Mouse (Mus musculus) myocyte (in vitro differentiated cells): ENCODE measurements at regions not wholly inside any gene's neighbourhood (a gene's known extent, or its start where the extent isn't known, plus 50 kb on each side); places are given as distances from the start of the nearest gene placed in this dataset.
"Not testable (repeated sequence)": the region's sequence is repeated elsewhere in the genome, so short reads cannot be mapped to it uniquely, and the experiment has no call there.

ENCODE experiments used
- H3K27me3 ChIP-seq: one replicate; pipeline ENCODE4 v1.6.1; 2011; ENCODE audit not compliant: control insufficient read depth, insufficient read depth, insufficient read length
- H3K36me3 ChIP-seq: one replicate; pipeline ENCODE4 v1.6.1; 2011; ENCODE audit not compliant: control insufficient read depth, insufficient read depth
- H3K4me2 ChIP-seq: one replicate; pipeline ENCODE4 v1.6.1; 2011; ENCODE audit warnings: low read depth, control low read depth
- H3K4me3 ChIP-seq: one replicate; pipeline ENCODE4 v1.5.1; 2011; ENCODE audit warnings: mild to moderate bottlenecking, control low read depth, moderate library complexity
- H3K79me2 ChIP-seq: one replicate; pipeline ENCODE4 v1.6.1; 2011; ENCODE audit not compliant: control insufficient read depth, insufficient read depth
- H3ac ChIP-seq: one replicate; pipeline ENCODE4 v1.6.1; 2011; ENCODE audit not compliant: control insufficient read depth, insufficient read length
- CEBPB ChIP-seq: IDR thresholded peaks from 2 replicates; pipeline ENCODE4 v1.6.1; 2011; ENCODE audit warnings: mild to moderate bottlenecking, moderate library complexity; ENCODE audit not compliant: poor library complexity, insufficient read depth, severe bottlenecking
- E2F4 ChIP-seq: IDR thresholded peaks from one replicate; pipeline ENCODE4 v1.6.1; 2011; ENCODE audit warnings: mild to moderate bottlenecking, control low read depth, moderate library complexity; ENCODE audit not compliant: insufficient read depth
- MAX ChIP-seq: IDR thresholded peaks from one replicate; pipeline ENCODE4 v1.6.1; 2011; ENCODE audit warnings: low read depth, mild to moderate bottlenecking, control low read depth
- MYOD1 ChIP-seq, 3 experiments: IDR thresholded peaks; one replicate each; pipeline ENCODE4 v1.6.1; 2011; ENCODE audit warnings: control low read depth in 2 of 3, low read depth in 2 of 3, mild to moderate bottlenecking in 2 of 3, moderate library complexity in 1 of 3; ENCODE audit not compliant: insufficient read length in 2 of 3, control insufficient read depth in 1 of 3
- MYOG ChIP-seq, 3 experiments: IDR thresholded peaks; one replicate each; pipeline ENCODE4 v1.6.1; 2011; ENCODE audit warnings: control low read depth in 2 of 3, low read depth in 2 of 3, mild to moderate bottlenecking in 2 of 3; ENCODE audit not compliant: insufficient read length in 2 of 3, control insufficient read depth in 1 of 3, insufficient read depth in 1 of 3
- POLR2A ChIP-seq: IDR thresholded peaks from one replicate; pipeline ENCODE4 v1.6.1; 2011; ENCODE audit warnings: low read depth, mild to moderate bottlenecking, control low read depth, moderate library complexity; ENCODE audit not compliant: insufficient read length
- POLR2AphosphoS2 ChIP-seq: IDR thresholded peaks from one replicate; pipeline ENCODE4 v1.6.1; 2011; ENCODE audit warnings: low read depth, control low read depth; ENCODE audit not compliant: insufficient read length
- REST ChIP-seq: IDR thresholded peaks from one replicate; pipeline ENCODE4 v1.6.1; 2011; ENCODE audit warnings: mild to moderate bottlenecking, control low read depth, moderate library complexity; ENCODE audit not compliant: insufficient read depth, insufficient read length
- SRF ChIP-seq: IDR thresholded peaks from one replicate; pipeline ENCODE4 v1.6.1; 2011; ENCODE audit warnings: low read depth; ENCODE audit not compliant: control insufficient read depth, insufficient read length
- TCF12 ChIP-seq: IDR thresholded peaks from one replicate; pipeline ENCODE4 v1.6.1; 2011; ENCODE audit warnings: mild to moderate bottlenecking, control low read depth; ENCODE audit not compliant: poor library complexity, insufficient read depth, severe bottlenecking
- TCF3 ChIP-seq: IDR thresholded peaks from one replicate; pipeline ENCODE4 v1.6.1; 2011; ENCODE audit warnings: low read depth, control low read depth; ENCODE audit not compliant: insufficient read length
- USF1 ChIP-seq: IDR thresholded peaks from one replicate; pipeline ENCODE4 v1.6.1; 2011; ENCODE audit warnings: low read depth, mild to moderate bottlenecking, control low read depth, moderate library complexity

DNA sequence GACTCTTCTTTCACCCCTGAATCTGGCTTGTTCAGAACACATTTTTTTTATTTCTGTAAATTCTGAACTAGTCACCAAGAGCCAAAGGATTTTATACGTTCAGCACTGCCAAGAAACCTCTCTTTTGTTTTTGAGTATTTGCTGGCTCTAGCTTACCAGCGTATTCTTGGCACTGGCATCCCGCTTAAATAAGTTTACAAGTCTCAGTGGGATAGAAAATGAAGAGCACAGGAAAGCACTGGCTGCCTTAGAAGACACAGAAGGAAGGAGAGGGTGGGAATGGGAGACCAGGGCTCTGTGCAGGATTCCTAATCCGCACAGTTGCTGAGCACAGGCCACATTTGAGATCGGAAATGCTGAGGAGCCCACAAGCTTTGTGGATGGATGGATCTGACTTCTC, 306.7 kb upstream of the Klhl29 start:
- H3K4me2 ChIP-seq, result no peak overlapping the region
- no peak for TF ChIP-seq CEBPB
- TF ChIP-seq MYOG (IDR thresholded peaks at IDR 0.05; ENCODE audit: control insufficient read depth in 1 of 3, insufficient read depth in 1 of 3, insufficient read length in 2 of 3, low read depth in 2 of 3), result no peak
- no peak for TF ChIP-seq SRF
- TF ChIP-seq USF1, result no peak
- no peak for TF ChIP-seq POLR2AphosphoS2
- TF ChIP-seq REST, result no peak
- no peak for TF ChIP-seq TCF12
- no peak for TF ChIP-seq MYOD1 (IDR thresholded peaks at IDR 0.05; ENCODE audit: control insufficient read depth in 1 of 3, insufficient read length in 2 of 3, low read depth in 2 of 3)
- no peak for TF ChIP-seq MAX
- TF ChIP-seq POLR2A, result no peak
- TF ChIP-seq E2F4, result no peak
- no peaks in the 10 kb centered on the region for H3K27me3 ChIP-seq
- no peaks in the 10 kb centered on the region for H3K36me3 ChIP-seq
- no peak overlapping the region for H3ac ChIP-seq
- no peak overlapping the region for H3K4me3 ChIP-seq
- H3K79me2 ChIP-seq, result no peaks in the 10 kb centered on the region

DNA sequence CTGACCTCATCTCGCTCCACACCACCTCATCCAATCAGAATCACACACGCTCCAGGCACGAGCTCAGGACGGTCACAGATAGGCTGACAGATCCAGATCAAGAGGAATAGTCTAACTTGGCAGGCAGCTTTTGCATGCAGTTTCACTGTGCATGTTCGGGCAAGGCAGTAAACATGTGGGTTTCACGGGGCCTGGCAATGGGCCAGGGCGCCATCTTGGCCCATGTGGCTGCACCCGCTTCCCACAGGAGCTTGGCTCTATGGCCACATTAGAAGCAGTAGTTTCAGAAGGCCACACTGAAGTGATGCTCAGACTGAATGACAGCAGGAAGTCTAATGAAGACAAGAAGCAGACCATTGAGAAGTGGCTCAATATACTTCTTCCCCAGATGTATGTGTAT, 302.6 kb upstream of the Klhl29 start:
- H3K79me2 ChIP-seq, H3ac ChIP-seq, H3K4me2 ChIP-seq, H3K36me3 ChIP-seq, H3K4me3 ChIP-seq, H3K27me3 ChIP-seq: not testable (repeated sequence)

DNA sequence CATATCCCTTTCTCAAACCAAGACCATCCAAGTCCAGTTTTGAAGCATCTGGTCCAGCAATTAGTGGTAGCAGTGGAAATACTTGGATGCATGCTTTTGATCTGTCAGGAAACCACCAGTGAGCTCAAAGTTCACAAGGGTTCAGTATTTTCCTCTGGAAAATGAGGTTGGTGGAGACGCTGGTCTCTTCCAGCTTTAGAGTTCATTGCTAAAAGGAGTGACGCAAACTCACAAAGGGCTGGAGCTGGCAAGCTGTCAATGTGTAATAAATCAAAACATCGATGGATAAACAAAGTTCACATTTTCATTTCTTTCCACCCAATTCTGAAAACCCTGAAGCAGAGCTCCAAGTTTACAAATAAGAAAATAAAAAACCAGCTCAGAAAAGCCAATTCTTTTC, 293.0 kb upstream of the Klhl29 start:
- Histone ChIP-seq H3K79me2 (no peaks in the 10 kb centered on the region), H3K36me3 (no peaks in the 10 kb centered on the region), H3K27me3 (no peaks in the 10 kb centered on the region), H3K4me2 (no peak overlapping the region), H3K4me3 (no peak overlapping the region), H3ac (no peak overlapping the region)
- TF ChIP-seq POLR2AphosphoS2 (no peak), E2F4 (no peak), POLR2A (no peak), MYOD1 (IDR thresholded peaks at IDR 0.05; ENCODE audit: control insufficient read depth in 1 of 3, insufficient read length in 2 of 3, low read depth in 2 of 3) (no peak), MAX (no peak), CEBPB (no peak), MYOG (IDR thresholded peaks at IDR 0.05; ENCODE audit: control insufficient read depth in 1 of 3, insufficient read depth in 1 of 3, insufficient read length in 2 of 3, low read depth in 2 of 3) (no peak), SRF (no peak), REST (no peak), TCF3 (no peak), USF1 (no peak), TCF12 (no peak)

DNA sequence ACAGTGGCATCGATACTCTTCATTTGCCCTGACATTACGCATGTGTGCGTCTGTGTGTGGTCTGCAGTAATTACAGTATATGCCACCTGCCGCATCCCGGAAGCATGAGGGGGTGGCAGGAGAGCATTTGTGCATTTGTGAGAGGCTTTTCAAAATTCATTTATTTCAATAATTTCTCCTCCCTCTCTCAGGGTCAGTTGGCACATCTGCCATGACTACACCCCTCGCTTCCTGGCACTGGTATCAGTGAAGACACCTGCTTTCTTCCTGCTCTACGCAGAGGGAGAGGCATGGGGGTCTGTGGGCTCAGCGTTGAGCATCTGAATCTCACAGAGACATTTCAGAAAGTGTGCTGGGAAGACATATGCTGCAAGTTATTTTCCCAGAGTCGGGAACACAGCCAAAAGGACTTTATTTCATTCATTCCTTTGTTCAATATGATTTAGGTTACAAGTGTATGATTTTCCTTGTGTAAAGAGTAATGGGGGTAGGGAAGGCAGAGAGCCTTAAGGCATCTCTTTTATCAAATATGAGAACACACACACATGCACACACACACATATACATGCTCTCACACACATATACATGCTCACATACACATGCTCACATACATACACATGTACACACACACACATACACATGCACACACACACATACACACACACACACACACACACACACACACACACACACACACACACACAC, 262.2 kb upstream of the Klhl29 start:
- no peaks in the 10 kb centered on the region for H3K36me3 ChIP-seq
- no peak overlapping the region for H3K4me2 ChIP-seq
- no peak overlapping the region for H3K4me3 ChIP-seq
- no peak overlapping the region for H3ac ChIP-seq
- no peak for TF ChIP-seq REST
- TF ChIP-seq POLR2AphosphoS2, result no peak
- TF ChIP-seq SRF, result no peak
- TF ChIP-seq MYOG (IDR thresholded peaks at IDR 0.05; ENCODE audit: control insufficient read depth in 1 of 3, insufficient read depth in 1 of 3, insufficient read length in 2 of 3, low read depth in 2 of 3), result no peak
- TF ChIP-seq TCF3, result no peak
- no peak for TF ChIP-seq TCF12
- TF ChIP-seq E2F4, result no peak
- no peak for TF ChIP-seq POLR2A
- no peak for TF ChIP-seq MAX
- H3K27me3 ChIP-seq, result no peaks in the 10 kb centered on the region
- no peaks in the 10 kb centered on the region for H3K79me2 ChIP-seq

DNA sequence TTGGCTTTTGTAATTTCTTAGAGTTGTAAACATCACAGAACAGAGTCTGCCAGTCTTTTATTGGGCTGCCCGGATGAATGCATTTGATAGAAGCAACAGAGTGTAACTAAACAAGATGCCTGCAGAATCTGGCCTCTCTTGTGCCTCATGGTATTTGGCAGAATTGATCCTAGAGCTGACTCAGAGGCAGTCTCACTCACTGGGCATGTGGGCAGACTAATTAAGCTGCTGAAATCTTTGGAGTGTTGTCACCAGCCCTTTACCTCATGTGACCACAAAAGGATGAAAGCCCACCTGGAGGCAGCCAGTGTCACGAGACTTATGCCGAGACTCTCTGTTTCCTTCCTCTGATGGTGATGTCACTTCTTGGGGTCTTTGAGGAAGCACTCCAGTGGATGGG, 258.5 kb upstream of the Klhl29 start:
- Histone ChIP-seq H3K79me2 (no peaks in the 10 kb centered on the region), H3K4me3 (no peak overlapping the region), H3K4me2 (no peak overlapping the region), H3K36me3 (no peaks in the 10 kb centered on the region), H3K27me3 (no peaks in the 10 kb centered on the region), H3ac (no peak overlapping the region)
- TF ChIP-seq CEBPB (no peak), SRF (no peak), MYOG (IDR thresholded peaks at IDR 0.05; ENCODE audit: control insufficient read depth in 1 of 3, insufficient read depth in 1 of 3, insufficient read length in 2 of 3, low read depth in 2 of 3) (no peak), MYOD1 (IDR thresholded peaks at IDR 0.05; ENCODE audit: control insufficient read depth in 1 of 3, insufficient read length in 2 of 3, low read depth in 2 of 3) (no peak), MAX (no peak), E2F4 (no peak), USF1 (no peak), POLR2A (no peak), POLR2AphosphoS2 (no peak)
